Mouse (Mus musculus) adipose tissue, adult 10 weeks (tissue): ENCODE measurements around the gene Atp1b4. TPM values are rescaled to one million over a fixed set of nuclear protein-coding genes. Genes with fewer than 3 reads are reported as not detected.

Experiments
- polyA plus RNA-seq: library from polyadenylated mRNA; stranded (reverse); fragments of 350-450 nt; fragmentation: Illumina TruSeq; extraction: RNeasy Lipid Tissue Mini Kit (QIAGEN cat#74804); gene quantifications from one replicate; pipeline ENCODE4 v1.2.3, GENCODE M21; 2014; ENCODE audit warnings: low read depth, low replicate concordance

Atp1b4 gene
- not detected for polyA plus RNA-seq

GRCm38 (mm10) chrX:38315884-38316283 is at the start of gene Atp1b4:
Atp1b4 (plus strand) TSS chrX:38316184.

Other genes starting within 250 kb of the Atp1b4 start
- not detected for gene Rhox10, start 249.7 kb upstream of the Atp1b4 start, polyA plus RNA-seq
- gene Rhox11, start 231.0 kb upstream of the Atp1b4 start, polyA plus RNA-seq: not detected
- gene Rhox12, start 205.3 kb upstream of the Atp1b4 start, polyA plus RNA-seq: not detected
- gene Rhox13, start 195.0 kb upstream of the Atp1b4 start, polyA plus RNA-seq: not detected
- 12.4 TPM for gene Zbtb33, start 126.4 kb upstream of the Atp1b4 start, polyA plus RNA-seq
- 3.6 TPM for gene Tmem255a, start 63.7 kb upstream of the Atp1b4 start, polyA plus RNA-seq
- gene Lamp2, start 140.3 kb downstream of the Atp1b4 start, polyA plus RNA-seq: 291 TPM